Mouse (Mus musculus): ENCODE data around the gene Limch1. TPM values are rescaled to one million over a fixed set of nuclear protein-coding genes. Genes with fewer than 3 reads are reported as not detected.

The Limch1 gene
- polyA plus RNA-seq, 1 experiment from 2014 or later: 47.1 TPM

GRCm38 (mm10) chr5:67024459-67025050 lies 278.9 kb downstream of the Limch1 start:
- Histone ChIP-seq H3K9me3 (no peaks in the 10 kb centered on the region), H3K36me3 (replicated peaks) (peaks cover 80% of the 10 kb centered on the region), H3K4me3 (no peak overlapping the region), H3K4me1 (no peaks in the 10 kb centered on the region), H3K27ac (replicated peaks) (no peak overlapping the region), H3K27me3 (replicated peaks; ENCODE audit: low read depth, poor library complexity, severe bottlenecking) (no peaks in the 10 kb centered on the region)
- no peak for DNase-seq (ENCODE audit: low spot score)
- WGBS: 83% methylated on average over 10 of the region's 10 CpGs

- Histone ChIP-seq H3K36me3 (replicated peaks) (peaks cover 80% of the 10 kb centered on the region), H3K27ac (replicated peaks) (no peak overlapping the region), H3K4me1 (no peaks in the 10 kb centered on the region), H3K27me3 (replicated peaks; ENCODE audit: low read depth, poor library complexity, severe bottlenecking) (no peaks in the 10 kb centered on the region), H3K9me3 (no peaks in the 10 kb centered on the region), H3K4me3 (no peak overlapping the region)
- 83% methylated on average over 8 of the region's 8 CpGs for WGBS
- DNase-seq (ENCODE audit: low spot score): no peak
Measured at GRCm38 (mm10) chr5:67025095-67025494, 279.5 kb downstream of the Limch1 start.

DNA sequence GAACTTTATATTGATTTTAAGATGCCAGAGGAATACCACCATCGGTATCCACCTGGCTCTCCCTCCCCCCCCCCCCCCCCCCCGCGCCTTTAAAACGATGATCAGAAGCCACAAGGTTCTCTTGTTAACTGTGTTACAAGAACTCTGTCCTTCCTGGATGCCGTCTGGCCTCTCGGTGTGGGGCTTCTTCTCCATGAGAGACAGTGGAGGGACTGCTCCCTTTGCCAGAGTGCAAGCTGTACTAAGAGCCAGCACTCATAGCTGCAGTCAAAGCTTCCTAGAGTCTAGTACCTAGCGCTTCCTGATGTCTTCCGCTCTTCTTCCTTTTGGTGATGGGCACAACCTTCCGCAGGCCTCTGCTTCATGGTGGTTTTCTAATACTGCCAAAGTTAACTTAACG lies 280.0 kb downstream of the Limch1 start:
- Histone ChIP-seq H3K9me3 (no peaks in the 10 kb centered on the region), H3K36me3 (replicated peaks) (peaks cover 80% of the 10 kb centered on the region), H3K27ac (replicated peaks) (no peak overlapping the region), H3K4me1 (no peaks in the 10 kb centered on the region), H3K4me3 (no peak overlapping the region), H3K27me3 (replicated peaks; ENCODE audit: low read depth, poor library complexity, severe bottlenecking) (no peaks in the 10 kb centered on the region)
- WGBS: 85% methylated on average over 10 of the region's 10 CpGs
- no peak for DNase-seq (ENCODE audit: low spot score)

GRCm38 (mm10) chr5:67028786-67029185 lies 283.2 kb downstream of the Limch1 start:
- H3K4me3 ChIP-seq: no peak overlapping the region
- DNase-seq (ENCODE audit: low spot score): no peak
- H3K36me3 ChIP-seq (replicated peaks): peaks cover 92% of the 10 kb centered on the region
- 84% methylated on average over 16 of the region's 16 CpGs for WGBS
- no peaks in the 10 kb centered on the region for H3K4me1 ChIP-seq
- H3K9me3 ChIP-seq: no peaks in the 10 kb centered on the region
- no peak overlapping the region for H3K27ac ChIP-seq (replicated peaks)
- H3K27me3 ChIP-seq (replicated peaks; ENCODE audit: low read depth, poor library complexity, severe bottlenecking): no peaks in the 10 kb centered on the region

DNA sequence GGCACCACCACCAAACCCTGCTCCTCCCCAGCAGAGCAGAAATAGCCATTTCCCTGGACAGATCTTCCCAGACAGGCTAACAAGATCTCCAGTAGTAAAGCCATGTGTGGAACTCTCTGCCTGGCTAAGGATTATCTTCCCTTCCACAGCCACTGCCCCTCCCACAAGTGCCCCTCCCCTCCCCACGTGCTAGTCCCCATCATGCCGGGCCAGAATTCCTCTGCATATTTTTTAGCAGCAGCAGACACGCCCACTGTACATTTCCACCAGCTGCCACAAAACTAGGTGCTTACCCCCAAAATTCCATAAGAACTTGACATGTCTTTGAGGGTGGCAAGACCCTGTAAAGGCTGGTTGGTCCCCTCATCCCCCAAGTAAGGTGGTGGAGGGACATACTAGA lies 284.3 kb downstream of the Limch1 start:
- no peaks in the 10 kb centered on the region for H3K4me1 ChIP-seq
- H3K4me3 ChIP-seq: no peak overlapping the region
- H3K27ac ChIP-seq (replicated peaks): no peak overlapping the region
- WGBS: 70% methylated on average over 3 of the region's 3 CpGs
- no peaks in the 10 kb centered on the region for H3K27me3 ChIP-seq (replicated peaks; ENCODE audit: low read depth, poor library complexity, severe bottlenecking)
- H3K36me3 ChIP-seq (replicated peaks): peaks cover 92% of the 10 kb centered on the region
- no peaks in the 10 kb centered on the region for H3K9me3 ChIP-seq
- no peak for DNase-seq (ENCODE audit: low spot score)

- no peak overlapping the region for H3K27ac ChIP-seq (replicated peaks)
- H3K36me3 ChIP-seq (replicated peaks): peaks cover 96% of the 10 kb centered on the region
- no peak overlapping the region for H3K4me3 ChIP-seq
- no peak for DNase-seq (ENCODE audit: low spot score)
- no peaks in the 10 kb centered on the region for H3K9me3 ChIP-seq
- H3K4me1 ChIP-seq: no peaks in the 10 kb centered on the region
- H3K27me3 ChIP-seq (replicated peaks; ENCODE audit: low read depth, poor library complexity, severe bottlenecking): no peaks in the 10 kb centered on the region
- WGBS: 81% methylated on average over 7 of the region's 7 CpGs
Measured at GRCm38 (mm10) chr5:67032601-67033000, 287.0 kb downstream of the Limch1 start.

DNA sequence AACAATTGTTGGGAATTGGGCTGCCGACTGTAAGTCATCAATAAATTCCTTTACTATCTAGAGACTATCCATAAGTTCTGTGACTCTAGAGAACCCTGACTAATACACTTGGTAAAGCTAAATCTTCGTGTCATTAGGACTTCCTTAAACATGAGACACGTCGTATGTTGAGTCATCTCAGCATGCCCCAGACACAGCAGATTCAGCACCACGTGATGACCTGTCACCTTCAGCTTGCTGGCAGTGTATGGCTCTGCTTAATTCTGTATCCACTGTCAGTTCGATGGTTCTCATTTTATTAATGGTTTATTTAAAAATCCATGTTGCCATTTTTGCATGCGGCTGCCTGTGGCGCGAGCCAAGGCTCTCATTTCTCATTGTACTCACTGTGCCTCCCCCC lies 298.3 kb downstream of the Limch1 start:
- H3K4me3 ChIP-seq: no peak overlapping the region
- DNase-seq (ENCODE audit: low spot score): no peak
- H3K27ac ChIP-seq (replicated peaks): no peak overlapping the region
- no peaks in the 10 kb centered on the region for H3K4me1 ChIP-seq
- WGBS: 88% methylated on average over 9 of the region's 9 CpGs
- no peaks in the 10 kb centered on the region for H3K27me3 ChIP-seq (replicated peaks; ENCODE audit: low read depth, poor library complexity, severe bottlenecking)
- no peaks in the 10 kb centered on the region for H3K9me3 ChIP-seq
- H3K36me3 ChIP-seq (replicated peaks): peaks cover 39% of the 10 kb centered on the region

GRCm38 (mm10) chr5:67048003-67048402 lies 302.4 kb downstream of the Limch1 start:
- Histone ChIP-seq H3K36me3 (replicated peaks) (peaks cover 59% of the 10 kb centered on the region), H3K9me3 (no peaks in the 10 kb centered on the region), H3K4me1 (no peaks in the 10 kb centered on the region), H3K27me3 (replicated peaks; ENCODE audit: low read depth, poor library complexity, severe bottlenecking) (peaks cover 9% of the 10 kb centered on the region; the same call in 1 of the 2 replicates), H3K4me3 (no peak overlapping the region), H3K27ac (replicated peaks) (no peak overlapping the region)
- peak; percentile 61 for DNase-seq (ENCODE audit: low spot score)
- WGBS: 13% methylated on average over 4 of the region's 4 CpGs

GRCm38 (mm10) chr5:67057803-67058202 lies 312.2 kb downstream of the Limch1 start:
- H3K27ac ChIP-seq (replicated peaks): no peak overlapping the region
- DNase-seq (ENCODE audit: low spot score): no peak
- WGBS: 84% methylated on average over 6 of the region's 6 CpGs
- no peaks in the 10 kb centered on the region for H3K9me3 ChIP-seq
- H3K4me3 ChIP-seq: no peak overlapping the region
- H3K4me1 ChIP-seq: no peaks in the 10 kb centered on the region
- H3K36me3 ChIP-seq (replicated peaks): peaks cover 24% of the 10 kb centered on the region
- no peaks in the 10 kb centered on the region for H3K27me3 ChIP-seq (replicated peaks; ENCODE audit: low read depth, poor library complexity, severe bottlenecking)

GRCm38 (mm10) chr5:67060519-67060918 lies 314.9 kb downstream of the Limch1 start:
- no peak overlapping the region for H3K27ac ChIP-seq (replicated peaks)
- no peaks in the 10 kb centered on the region for H3K27me3 ChIP-seq (replicated peaks; ENCODE audit: low read depth, poor library complexity, severe bottlenecking)
- WGBS: 38% methylated on average over 4 of the region's 4 CpGs
- H3K9me3 ChIP-seq: no peaks in the 10 kb centered on the region
- peaks cover 3% of the 10 kb centered on the region for H3K36me3 ChIP-seq (replicated peaks)
- H3K4me1 ChIP-seq: no peaks in the 10 kb centered on the region
- no peak overlapping the region for H3K4me3 ChIP-seq
- no peak for DNase-seq (ENCODE audit: low spot score)

DNA sequence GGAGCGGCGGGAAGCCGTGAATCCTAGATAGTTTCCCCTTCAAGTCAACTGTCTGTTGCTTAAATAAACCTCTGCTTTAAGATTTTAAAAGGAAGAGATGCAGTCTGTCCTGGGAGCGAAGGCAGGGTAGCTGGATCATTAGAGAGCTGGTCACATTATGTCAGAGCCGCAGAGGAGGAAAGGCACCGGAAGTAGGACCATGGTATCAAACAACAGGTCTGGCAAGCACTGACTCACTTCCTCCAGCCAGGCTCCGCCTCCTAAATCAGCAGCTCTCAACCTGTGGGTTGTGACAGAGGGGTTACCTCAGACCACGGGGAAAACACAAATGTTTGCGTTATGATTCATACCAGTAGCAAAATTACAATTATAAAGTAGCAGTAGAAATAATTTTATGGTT lies 318.0 kb downstream of the Limch1 start:
- Histone ChIP-seq H3K9me3 (no peaks in the 10 kb centered on the region), H3K27me3 (replicated peaks; ENCODE audit: low read depth, poor library complexity, severe bottlenecking) (no peaks in the 10 kb centered on the region), H3K4me1 (no peaks in the 10 kb centered on the region), H3K4me3 (no peak overlapping the region), H3K27ac (replicated peaks) (no peak overlapping the region), H3K36me3 (replicated peaks) (no peaks in the 10 kb centered on the region)
- 90% methylated on average over 9 of the region's 9 CpGs for WGBS
- no peak for DNase-seq (ENCODE audit: low spot score)

DNA sequence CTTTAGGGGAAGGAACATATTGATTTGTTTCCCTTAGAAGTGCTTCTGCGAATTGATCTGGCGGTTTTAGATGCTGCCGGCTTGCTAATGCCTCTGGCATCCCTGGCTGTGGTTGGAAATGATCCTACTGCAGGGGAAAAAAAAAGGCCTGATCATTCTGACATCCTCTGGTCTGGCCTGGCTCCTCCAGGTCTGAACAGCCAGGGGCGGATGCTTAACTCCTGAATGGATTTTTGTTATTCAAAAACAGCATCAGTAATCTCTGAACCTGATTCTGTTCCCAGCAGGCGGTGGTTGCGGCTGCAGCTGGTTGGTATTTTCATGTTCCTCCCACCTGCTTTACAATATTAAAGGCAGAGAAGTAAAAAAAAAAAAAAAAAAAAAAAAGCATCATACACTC lies 337.5 kb downstream of the Limch1 start:
- WGBS: 23% methylated on average over 6 of the region's 6 CpGs
- H3K4me3 ChIP-seq: no peak overlapping the region
- H3K27ac ChIP-seq (replicated peaks): no peak overlapping the region
- H3K36me3 ChIP-seq (replicated peaks): no peaks in the 10 kb centered on the region
- H3K4me1 ChIP-seq: no peaks in the 10 kb centered on the region
- no peak for DNase-seq (ENCODE audit: low spot score)
- H3K9me3 ChIP-seq: no peaks in the 10 kb centered on the region
- H3K27me3 ChIP-seq (replicated peaks; ENCODE audit: low read depth, poor library complexity, severe bottlenecking): peaks cover 34% of the 10 kb centered on the region

DNA sequence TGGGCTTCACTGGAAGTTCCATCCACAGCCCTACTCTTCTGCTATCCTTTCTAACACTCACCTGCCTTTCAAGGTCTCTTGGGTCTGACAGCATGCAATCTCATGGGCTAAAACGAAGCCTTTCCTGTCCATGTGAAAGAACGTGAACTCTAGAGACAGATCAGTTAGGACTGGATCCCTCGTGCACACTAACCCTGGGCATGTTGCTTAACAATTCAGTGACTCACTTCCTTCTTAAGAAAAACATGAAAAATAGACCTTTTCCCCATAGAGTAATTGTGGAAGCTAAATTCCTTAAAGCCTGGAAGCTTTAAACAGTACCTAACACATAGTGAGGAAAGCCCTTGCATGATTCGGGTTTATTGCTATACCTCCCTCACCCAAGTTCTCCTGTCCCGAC lies 345.2 kb downstream of the Limch1 start:
- H3K27ac ChIP-seq (replicated peaks): no peak overlapping the region
- no peaks in the 10 kb centered on the region for H3K36me3 ChIP-seq (replicated peaks)
- WGBS: 76% methylated on average over 5 of the region's 5 CpGs
- peaks cover 78% of the 10 kb centered on the region for H3K27me3 ChIP-seq (replicated peaks; ENCODE audit: low read depth, poor library complexity, severe bottlenecking)
- H3K9me3 ChIP-seq: no peaks in the 10 kb centered on the region
- no peak for DNase-seq (ENCODE audit: low spot score)
- peaks cover 4% of the 10 kb centered on the region; the same call in 1 of the 2 replicates for H3K4me1 ChIP-seq
- H3K4me3 ChIP-seq: no peak overlapping the region
